Mouse (Mus musculus): ENCODE results near the gene Gm10800. TPM values are rescaled to one million over a fixed set of nuclear protein-coding genes. Genes with fewer than 3 reads are reported as not detected.
"Not testable (repeated sequence)": the region's sequence is repeated elsewhere in the genome, so short reads cannot be mapped to it uniquely, and the experiment has no call there.

Gene Gm10800
- 1.4 and 10.4 TPM in 2 replicates for polyA plus RNA-seq (2015; fragmentation: Nextera tagmentation; extraction: Ambion mirVana)

- H3K4me1 ChIP-seq; H3K4me3 ChIP-seq; H3K27ac ChIP-seq; H3K27me3 ChIP-seq; H3K4me2 ChIP-seq; H3K36me3 ChIP-seq; ATAC-seq (ENCODE audit: insufficient number of reproducible peaks, insufficient read depth, low FRiP score, low TSS enrichment, low read depth); H3K9ac ChIP-seq; H3K9me3 ChIP-seq: not testable (repeated sequence)
- 85% methylated on average over 4 of the region's 4 CpGs for WGBS
These were observed at the start of gene Gm10800 for GRCm38 (mm10) chr2:98667201-98667600. Gene Gm10800, minus strand, starts transcription at chr2:98667301.

DNA sequence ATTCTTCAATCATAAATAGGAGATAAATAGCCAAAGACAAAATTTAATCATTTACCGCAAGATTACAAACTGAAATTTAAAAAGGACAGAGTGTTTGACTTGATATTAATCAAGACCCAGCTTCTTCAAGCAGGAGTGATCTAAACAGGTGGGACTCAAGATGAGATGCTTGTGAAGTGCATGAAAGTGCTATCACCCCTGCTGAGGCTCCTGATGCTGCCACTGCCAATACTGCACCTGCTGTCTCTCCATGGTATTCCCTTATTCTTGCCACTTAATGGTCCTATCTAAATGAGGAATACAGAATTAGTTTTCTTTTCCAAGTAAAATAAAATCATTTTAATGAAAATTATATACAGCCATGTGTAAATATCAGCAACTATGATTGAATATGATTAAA is 30.4 kb upstream of the Gm10800 start:
- Histone ChIP-seq H3K27me3 (no peaks in the 10 kb centered on the region), H3K4me2 (no peak overlapping the region), H3K36me3 (no peaks in the 10 kb centered on the region), H3K4me3 (no peak overlapping the region), H3K9me3 (no peaks in the 10 kb centered on the region), H3K4me1 (no peaks in the 10 kb centered on the region), H3K9ac (no peak overlapping the region), H3K27ac (no peak overlapping the region)
- 100% methylated on average over 1 of the region's 1 CpGs for WGBS
- ATAC-seq (ENCODE audit: insufficient number of reproducible peaks, insufficient read depth, low FRiP score, low TSS enrichment, low read depth): no peak

DNA sequence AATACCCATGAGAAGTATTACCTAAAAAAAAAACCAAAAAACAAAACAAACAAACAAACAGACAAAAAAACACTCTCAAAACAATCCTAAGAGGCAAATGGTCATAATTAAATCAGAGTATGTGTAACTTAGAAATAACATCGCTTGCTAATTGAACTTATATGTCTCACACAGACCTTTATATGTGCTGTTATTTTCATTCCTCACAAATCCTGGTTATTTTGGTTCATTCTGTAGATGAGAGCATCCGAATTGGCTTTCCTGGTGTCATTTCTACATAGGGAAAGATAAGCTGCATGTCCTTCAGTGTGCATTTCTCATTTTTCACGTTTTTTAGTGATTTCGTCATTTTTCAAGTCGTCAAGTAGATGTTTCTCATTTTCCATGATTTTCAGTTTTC is 5.2 kb downstream of the Gm10800 start, which contains the start of gene Gm10801:
Gene Gm10801, plus strand, starts transcription at position 301 of the 400 bp plus-strand sequence.
- H3K4me2 ChIP-seq; H3K9me3 ChIP-seq; H3K27me3 ChIP-seq; H3K4me3 ChIP-seq; H3K36me3 ChIP-seq; H3K4me1 ChIP-seq; H3K27ac ChIP-seq; ATAC-seq (ENCODE audit: insufficient number of reproducible peaks, insufficient read depth, low FRiP score, low TSS enrichment, low read depth); H3K9ac ChIP-seq: not testable (repeated sequence)
- WGBS: 81% methylated on average over 4 of the region's 5 CpGs

Other genes starting within 250 kb of the Gm10800 start
- gene Gm10801, start 5.1 kb downstream of the Gm10800 start, polyA plus RNA-seq (2015; fragmentation: Nextera tagmentation; extraction: Ambion mirVana): 2.7 TPM in 1 of 2 replicates, not detected in the other